Mouse (Mus musculus) embryonic stem cell, embryonic (primary cell): ENCODE data around the gene 4930596D02Rik.

ENCODE experiments used
- CTCF ChIA-PET, 4 experiments: fragments of 300-600 bp in 2 of 4; fragments of 350-600 bp in 2 of 4; sonication (Branson Sonifier 250); formaldehyde crosslinking; loops; one replicate each; lab custom pipeline; 2022; ENCODE audit warnings: inconsistent platforms in 2 of 4; lab: Charles Lee
- POLR2A ChIA-PET, 4 experiments: fragments of 300-600 bp in 2 of 4; fragments of 350-600 bp in 2 of 4; sonication (Branson Sonifier 250); formaldehyde crosslinking; loops; one replicate each; lab custom pipeline; 2022; ENCODE audit warnings: antibody characterized with exemption in 4 of 4, inconsistent platforms in 1 of 4; lab: Charles Lee

The 4930596D02Rik gene

GRCm38 (mm10) chr14:35811878-35812277 lies at the start of gene 4930596D02Rik:
Gene 4930596D02Rik, minus strand, starts transcription at chr14:35811978.
- ChIA-PET CTCF (no interaction called here), POLR2A (no interaction called here)

GRCm38 (mm10) chr14:35853254-35853653 lies 41.5 kb upstream of the 4930596D02Rik start:
- POLR2A ChIA-PET = interaction anchor here in 1 of 4 experiments (0.6 kb wide), 1 partner anchor 15 kb away, joined by 3 read pairs; no protein-coding TSS in a partner anchor

GRCm38 (mm10) chr14:35845271-35845670 lies 33.5 kb upstream of the 4930596D02Rik start:
- CTCF ChIA-PET = no interaction called here
- POLR2A ChIA-PET = no interaction called here

More at GRCm38 (mm10) chr14:35853254-35853653, 41.5 kb upstream of the 4930596D02Rik start:
- CTCF ChIA-PET = interaction anchor here in 1 of 4 experiments (1.2 kb wide), 1 partner anchor 227 kb away, joined by 3 read pairs; no protein-coding TSS in a partner anchor

- POLR2A ChIA-PET = no interaction called here
These were observed 30.4 kb upstream of the 4930596D02Rik start for GRCm38 (mm10) chr14:35842111-35842721.

GRCm38 (mm10) chr14:35792656-35793213 lies 19.0 kb downstream of the 4930596D02Rik start:
- CTCF ChIA-PET = interaction anchor here in 1 of 4 experiments (0.5 kb wide), 1 partner anchor 176 kb away, joined by 3 read pairs; no protein-coding TSS in a partner anchor
- POLR2A ChIA-PET = no interaction called here

More at GRCm38 (mm10) chr14:35842111-35842721, 30.4 kb upstream of the 4930596D02Rik start:
- CTCF ChIA-PET = no interaction called here

- POLR2A ChIA-PET = no interaction called here
- CTCF ChIA-PET = interaction anchor here in 2 of 4 experiments (0.6 kb wide), 2 partner anchors 10 to 210 kb away, joined by 3 to 5 read pairs; no protein-coding TSS in a partner anchor
These were observed 31.7 kb downstream of the 4930596D02Rik start for GRCm38 (mm10) chr14:35780033-35780432.

- POLR2A ChIA-PET = no interaction called here
- CTCF ChIA-PET = interaction anchor here in 1 of 4 experiments (0.6 kb wide), 1 partner anchor 292 kb away, joined by 3 read pairs; no protein-coding TSS in a partner anchor
These were observed 38.5 kb downstream of the 4930596D02Rik start for GRCm38 (mm10) chr14:35773306-35773705.
